Comparison of ENCODE assay signal across 11 mouse cellular contexts in genomic region chr16:85137348-85137747, GRCm38 (mm10). TPM values are rescaled to one million over a fixed set of nuclear protein-coding genes. Genes with fewer than 3 reads are reported as not detected.
DNase-seq lines count a peak whose midpoint lies in the region; ATAC-seq and TF ChIP-seq lines count a peak whose summit lies in the region.
"Had no signal": no experiment of that assay in that cellular context is flagged by ENCODE, and none has a peak within 500 bp of the region (broad histone marks: within the 10 kb centered on the region; RNA-seq: fewer than 3 reads in every experiment).

No protein-coding gene starts in this region.

- no peaks in the 10 kb centered on the region for H3K27me3 ChIP-seq in heart, embryonic 13.5 days (replicated peaks)
- H3K27me3 ChIP-seq: intestine, embryonic 15.5 days; neural tube, embryonic 13.5 days had no signal

- peak overlapping the region; percentile 77 for H3K27ac ChIP-seq in heart, embryonic 13.5 days (replicated peaks)
- peak overlapping the region; percentile 44 for H3K27ac ChIP-seq in embryonic fibroblast, embryonic 13.5 days (ENCODE audit: insufficient read depth, low read length)
- H3K27ac ChIP-seq in olfactory bulb, adult 2 months (ENCODE audit: insufficient read depth, low read depth, low read length): peak overlapping the region; percentile 70
- H3K27ac ChIP-seq: intestine, embryonic 15.5 days; neural tube, embryonic 13.5 days had no signal

- H3K9ac ChIP-seq in heart, embryonic 13.5 days: no peak overlapping the region
- H3K9ac ChIP-seq: intestine, embryonic 15.5 days; neural tube, embryonic 13.5 days had no signal

- peak overlapping the region; percentile 42 for H3K4me2 ChIP-seq in heart, embryonic 13.5 days
- H3K4me2 ChIP-seq: intestine, embryonic 15.5 days; neural tube, embryonic 13.5 days had no signal

- H3K4me1 ChIP-seq in heart, embryonic 13.5 days: peaks cover 72% of the 10 kb centered on the region
- peaks cover 29% of the 10 kb centered on the region for H3K4me1 ChIP-seq in embryonic fibroblast, embryonic 13.5 days (ENCODE audit: control insufficient read depth, insufficient read depth, low read length)
- H3K4me1 ChIP-seq in olfactory bulb, adult 2 months (ENCODE audit: control insufficient read depth, insufficient read depth, low read length): peaks cover 8% of the 10 kb centered on the region; the same call in 1 of the 2 replicates

- no peak overlapping the region for H3K4me3 ChIP-seq in heart, embryonic 13.5 days
- H3K4me3 ChIP-seq in embryonic fibroblast, embryonic 13.5 days (ENCODE audit: insufficient read depth, low read length): no peak overlapping the region
- no peak overlapping the region for H3K4me3 ChIP-seq in olfactory bulb, adult 2 months (ENCODE audit: insufficient read depth, low read depth, low read length)
- H3K4me3 ChIP-seq: intestine, embryonic 15.5 days; neural tube, embryonic 13.5 days had no signal

- no peaks in the 10 kb centered on the region for H3K9me3 ChIP-seq in heart, embryonic 13.5 days
- H3K9me3 ChIP-seq: intestine, embryonic 15.5 days; neural tube, embryonic 13.5 days had no signal

- no peak for TF ChIP-seq CTCF in embryonic fibroblast, embryonic 13.5 days (IDR thresholded peaks at IDR 0.05; ENCODE audit: borderline replicate concordance, insufficient read depth, low read length)
- TF ChIP-seq CTCF in olfactory bulb, adult 2 months (IDR thresholded peaks at IDR 0.05; ENCODE audit: insufficient read depth, low read depth, low read length): no peak

- H3K36me3 ChIP-seq in heart, embryonic 13.5 days: peaks cover 2% of the 10 kb centered on the region; the same call in 1 of the 2 replicates
- H3K36me3 ChIP-seq: G1E; intestine, embryonic 15.5 days; neural tube, embryonic 13.5 days had no signal

- no peak for TF ChIP-seq POLR2A in embryonic fibroblast, embryonic 13.5 days (IDR thresholded peaks at IDR 0.05; ENCODE audit: low read depth, low read length)
- TF ChIP-seq POLR2A in olfactory bulb, adult 2 months (IDR thresholded peaks at IDR 0.05; ENCODE audit: insufficient read depth, low read depth, low read length): no peak

- WGBS in heart, embryonic 13.5 days: 23% methylated on average over 11 of the region's 11 CpGs
- WGBS in olfactory bulb, adult 2 months: 38% methylated on average over 11 of the region's 11 CpGs

- no peak for ATAC-seq in heart, embryonic 13.5 days (ENCODE audit: extremely low read depth, insufficient number of reproducible peaks, low FRiP score, low TSS enrichment)
- ATAC-seq: intestine, embryonic 15.5 days had no signal

- no peak for DNase-seq in heart, adult 8-10 months (ENCODE audit: low spot score)
- DNase-seq in adrenal gland, adult 2 months: peak; percentile 87
- no peak for DNase-seq in neural tube, embryonic 10.5 days (ENCODE audit: extremely low spot score, low spot score)
- no peak for DNase-seq in ovary, adult 18-20 months (ENCODE audit: low spot score)
- DNase-seq in ovary, postnatal 14 days (ENCODE audit: low spot score): no peak

RNA-seq across cellular contexts. Expression of gene App, which starts 36.2 kb away (rescaled TPM):
- 165 and 166 TPM in 2 replicates for polyA plus RNA-seq in heart, embryonic 13.5 days (2015; fragmentation: Nextera tagmentation; extraction: Ambion mirVana)
- 100 to 1,000 TPM; 121 to 133 (median 126) TPM for total RNA-seq in heart, adult 8-10 months (2022)
- 100 to 1,000 TPM; 361 to 386 TPM for total RNA-seq in adrenal gland, adult 2 months (2021)
- 229 and 254 TPM in 2 replicates for polyA plus RNA-seq in adrenal gland, adult 2 months (2012; rRNA removed)
- 740 and 800 TPM in 2 replicates for polyA plus RNA-seq in embryonic fibroblast, embryonic 13.5 days (2011; ENCODE audit: insufficient read length, low read depth, missing spikeins)
- polyA plus RNA-seq in olfactory bulb, adult 2 months (2012; ENCODE audit: insufficient read depth, insufficient read length, low replicate concordance, missing spikeins): 241 and 247 TPM in 2 replicates
- polyA plus RNA-seq: G1E had no signal
